Mouse (Mus musculus) olfactory bulb, adult 2 months (tissue): ENCODE data around the gene Onecut1.

ENCODE experiments used
- CTCF ChIP-seq: fragments of 200-500 bp; IDR thresholded peaks from 2 replicates; pipeline ENCODE4 v1.5.1; 2012; ENCODE audit warnings: low read depth, mild to moderate bottlenecking, low read length, moderate library complexity; ENCODE audit not compliant: insufficient read depth
- POLR2A ChIP-seq: fragments of 200-500 bp; IDR thresholded peaks from 2 replicates; pipeline ENCODE4 v1.6.1; 2012; ENCODE audit warnings: mild to moderate bottlenecking, low read depth, low read length, moderate library complexity; ENCODE audit not compliant: insufficient read depth

GRCm38 (mm10) chr9:74853191-74854072 lies 8.3 kb upstream of the Onecut1 start:
- TF ChIP-seq POLR2A (no peak), CTCF (no peak)
